Mouse (Mus musculus) embryo, embryonic 9.5 days (tissue): Measurements from ENCODE around the gene Atp13a5.

ENCODE experiments used
- DNase-seq: peaks from one replicate; pipeline ENCODE4 v3.0.0-alpha.2; 2017; ENCODE audit errors: extremely low spot score

The Atp13a5 gene

GRCm38 (mm10) chr16:29205581-29205980, 173.0 kb downstream of the Atp13a5 start:
- no peak for DNase-seq

- no peak for DNase-seq
Measured at GRCm38 (mm10) chr16:29204875-29205274, 173.7 kb downstream of the Atp13a5 start.

GRCm38 (mm10) chr16:29201146-29201545, 177.4 kb downstream of the Atp13a5 start:
- DNase-seq, result no peak

- DNase-seq, result peak; percentile 42
Measured at GRCm38 (mm10) chr16:29198461-29198860, 180.1 kb downstream of the Atp13a5 start.

- no peak for DNase-seq
Measured at GRCm38 (mm10) chr16:29195156-29195555, 183.4 kb downstream of the Atp13a5 start.

- DNase-seq, result no peak
Measured at GRCm38 (mm10) chr16:29193981-29194380, 184.6 kb downstream of the Atp13a5 start.

- DNase-seq, result no peak
Measured at GRCm38 (mm10) chr16:29192911-29193310, 185.6 kb downstream of the Atp13a5 start.
